Mouse (Mus musculus): ENCODE results near the gene Ccdc151. TPM values are rescaled to one million over a fixed set of nuclear protein-coding genes. Genes with fewer than 3 reads are reported as not detected.

The Ccdc151 gene
- polyA plus RNA-seq, 1 experiment from 2014 or later: 3.8 TPM

GRCm38 (mm10) chr9:22030386-22030785 lies 28.0 kb upstream of the Ccdc151 start:
- Histone ChIP-seq H3K9ac (replicated peaks) (no peak overlapping the region), H3K4me3 (no peak overlapping the region), H3K36me3 (peaks cover 85% of the 10 kb centered on the region), H3K4me1 (peaks cover 32% of the 10 kb centered on the region), H3K4me2 (replicated peaks) (no peak overlapping the region), H3K27me3 (no peaks in the 10 kb centered on the region), H3K9me3 (no peaks in the 10 kb centered on the region), H3K27ac (replicated peaks) (no peak overlapping the region; the same call in 1 of the 2 replicates)
- WGBS: 90% methylated on average over 9 of the region's 9 CpGs
- no peak for ATAC-seq (ENCODE audit: low FRiP score, low read depth)

GRCm38 (mm10) chr9:22028467-22028866 lies 26.0 kb upstream of the Ccdc151 start:
- peak overlapping the region; percentile 75 for H3K27ac ChIP-seq (replicated peaks)
- ATAC-seq (ENCODE audit: low FRiP score, low read depth): peak; percentile 75
- H3K36me3 ChIP-seq: peaks cover 84% of the 10 kb centered on the region
- 0 out of 2 replicates have a peak overlapping the region, but pooled peaks have one; percentile 7 for H3K4me2 ChIP-seq (replicated peaks)
- 33% methylated on average over 7 of the region's 7 CpGs for WGBS
- no peaks in the 10 kb centered on the region for H3K27me3 ChIP-seq
- peaks cover 31% of the 10 kb centered on the region for H3K4me1 ChIP-seq
- no peak overlapping the region for H3K9ac ChIP-seq (replicated peaks)
- H3K9me3 ChIP-seq: no peaks in the 10 kb centered on the region
- H3K4me3 ChIP-seq: no peak overlapping the region

- Histone ChIP-seq H3K4me3 (no peak overlapping the region), H3K27ac (replicated peaks) (0 out of 2 replicates have a peak overlapping the region, but pooled peaks have one; percentile 8), H3K4me2 (replicated peaks) (no peak overlapping the region), H3K4me1 (peaks cover 26% of the 10 kb centered on the region), H3K9me3 (no peaks in the 10 kb centered on the region), H3K36me3 (peaks cover 71% of the 10 kb centered on the region), H3K9ac (replicated peaks) (no peak overlapping the region), H3K27me3 (no peaks in the 10 kb centered on the region)
- ATAC-seq (ENCODE audit: low FRiP score, low read depth): peak; percentile 27; the same call in 1 of the 2 replicates
- 38% methylated on average over 8 of the region's 8 CpGs for WGBS
Measured at GRCm38 (mm10) chr9:22024592-22024991, 22.2 kb upstream of the Ccdc151 start.

- H3K4me1 ChIP-seq: no peaks in the 10 kb centered on the region; the same call in 1 of the 2 replicates
- H3K4me3 ChIP-seq: no peak overlapping the region
- H3K9ac ChIP-seq (replicated peaks): no peak overlapping the region
- no peak overlapping the region for H3K27ac ChIP-seq (replicated peaks)
- no peaks in the 10 kb centered on the region for H3K27me3 ChIP-seq
- no peak for ATAC-seq (ENCODE audit: low FRiP score, low read depth)
- no peak overlapping the region for H3K4me2 ChIP-seq (replicated peaks)
- 80% methylated on average over 7 of the region's 7 CpGs for WGBS
- H3K9me3 ChIP-seq: no peaks in the 10 kb centered on the region
- peaks cover 74% of the 10 kb centered on the region for H3K36me3 ChIP-seq
Measured at GRCm38 (mm10) chr9:22017208-22017825, 14.9 kb upstream of the Ccdc151 start.

- no peak for ATAC-seq (ENCODE audit: low FRiP score, low read depth)
- H3K9ac ChIP-seq (replicated peaks): no peak overlapping the region
- 70% methylated on average over 10 of the region's 10 CpGs for WGBS
- no peak overlapping the region for H3K27ac ChIP-seq (replicated peaks)
- H3K9me3 ChIP-seq: no peaks in the 10 kb centered on the region
- H3K27me3 ChIP-seq: no peaks in the 10 kb centered on the region
- no peak overlapping the region for H3K4me2 ChIP-seq (replicated peaks)
- H3K4me1 ChIP-seq: no peaks in the 10 kb centered on the region; the same call in 1 of the 2 replicates
- H3K36me3 ChIP-seq: peaks cover 82% of the 10 kb centered on the region
- H3K4me3 ChIP-seq: no peak overlapping the region
Measured at GRCm38 (mm10) chr9:22016245-22016644, 13.8 kb upstream of the Ccdc151 start.

- no peak for ATAC-seq (ENCODE audit: low FRiP score, low read depth)
- 93% methylated on average over 13 of the region's 13 CpGs for WGBS
- H3K36me3 ChIP-seq: peaks cover 92% of the 10 kb centered on the region
Measured at GRCm38 (mm10) chr9:22012731-22013130, 10.3 kb upstream of the Ccdc151 start.

GRCm38 (mm10) chr9:22011055-22011454 lies 8.6 kb upstream of the Ccdc151 start:
- Histone ChIP-seq H3K36me3 (peaks cover 96% of the 10 kb centered on the region), H3K4me2 (replicated peaks) (no peak overlapping the region), H3K4me3 (no peak overlapping the region), H3K9me3 (no peaks in the 10 kb centered on the region), H3K27ac (replicated peaks) (peak overlapping the region; percentile 20; the same call in 1 of the 2 replicates), H3K9ac (replicated peaks) (no peak overlapping the region), H3K4me1 (0 out of 2 replicates have a peak, but pooled peaks cover 1% of the 10 kb centered on the region), H3K27me3 (no peaks in the 10 kb centered on the region)
- WGBS: 84% methylated on average over 5 of the region's 5 CpGs
- ATAC-seq (ENCODE audit: low FRiP score, low read depth): no peak

More at GRCm38 (mm10) chr9:22012731-22013130, 10.3 kb upstream of the Ccdc151 start:
- H3K27me3 ChIP-seq: no peaks in the 10 kb centered on the region
- H3K4me2 ChIP-seq (replicated peaks): no peak overlapping the region
- 0 out of 2 replicates have a peak overlapping the region, but pooled peaks have one; percentile 49 for H3K27ac ChIP-seq (replicated peaks)
- H3K4me3 ChIP-seq: no peak overlapping the region
- no peak overlapping the region for H3K9ac ChIP-seq (replicated peaks)
- H3K4me1 ChIP-seq: no peaks in the 10 kb centered on the region; the same call in 1 of the 2 replicates
- no peaks in the 10 kb centered on the region for H3K9me3 ChIP-seq

GRCm38 (mm10) chr9:22004546-22004945 lies 2.1 kb upstream of the Ccdc151 start:
- no peaks in the 10 kb centered on the region for H3K27me3 ChIP-seq
- H3K9me3 ChIP-seq: no peaks in the 10 kb centered on the region
- WGBS: 93% methylated on average over 12 of the region's 12 CpGs
- no peak overlapping the region for H3K9ac ChIP-seq (replicated peaks)
- H3K4me3 ChIP-seq: no peak overlapping the region
- peaks cover 37% of the 10 kb centered on the region for H3K4me1 ChIP-seq
- 0 out of 2 replicates have a peak overlapping the region, but pooled peaks have one; percentile 1 for H3K4me2 ChIP-seq (replicated peaks)
- no peak overlapping the region for H3K27ac ChIP-seq (replicated peaks)
- no peak for ATAC-seq (ENCODE audit: low FRiP score, low read depth)
- H3K36me3 ChIP-seq: peaks cover 56% of the 10 kb centered on the region

GRCm38 (mm10) chr9:22003163-22003554 lies 725 bp upstream of the Ccdc151 start:
- ATAC-seq (ENCODE audit: low FRiP score, low read depth): peak; percentile 8
- WGBS: under 1% methylated on average over 18 of the region's 18 CpGs

GRCm38 (mm10) chr9:22001633-22002032 lies 801 bp downstream of the Ccdc151 start:
- Histone ChIP-seq H3K4me2 (replicated peaks) (peak overlapping the region; percentile 59), H3K4me1 (peaks cover 37% of the 10 kb centered on the region), H3K27me3 (no peaks in the 10 kb centered on the region), H3K9ac (replicated peaks) (no peak overlapping the region), H3K36me3 (peaks cover 26% of the 10 kb centered on the region), H3K4me3 (peak overlapping the region; percentile 64), H3K27ac (replicated peaks) (peak overlapping the region; percentile 69; the same call in 1 of the 2 replicates), H3K9me3 (no peaks in the 10 kb centered on the region)
- ATAC-seq (ENCODE audit: low FRiP score, low read depth): no peak
- WGBS: 78% methylated on average over 4 of the region's 4 CpGs

More at GRCm38 (mm10) chr9:22003163-22003554, 725 bp upstream of the Ccdc151 start:
- peaks cover 37% of the 10 kb centered on the region for H3K4me1 ChIP-seq
- H3K9me3 ChIP-seq: no peaks in the 10 kb centered on the region
- H3K4me3 ChIP-seq: peak overlapping the region; percentile 64
- H3K9ac ChIP-seq (replicated peaks): peak overlapping the region; percentile 73
- H3K36me3 ChIP-seq: peaks cover 42% of the 10 kb centered on the region
- no peaks in the 10 kb centered on the region for H3K27me3 ChIP-seq
- H3K4me2 ChIP-seq (replicated peaks): peak overlapping the region; percentile 80
- peak overlapping the region; percentile 64 for H3K27ac ChIP-seq (replicated peaks)

- Histone ChIP-seq H3K4me3 (no peak overlapping the region), H3K9me3 (no peaks in the 10 kb centered on the region), H3K36me3 (peaks cover 13% of the 10 kb centered on the region), H3K27ac (replicated peaks) (no peak overlapping the region), H3K4me1 (peaks cover 29% of the 10 kb centered on the region), H3K4me2 (replicated peaks) (no peak overlapping the region), H3K9ac (replicated peaks) (no peak overlapping the region), H3K27me3 (no peaks in the 10 kb centered on the region)
- 90% methylated on average over 6 of the region's 6 CpGs for WGBS
- ATAC-seq (ENCODE audit: low FRiP score, low read depth): no peak
Measured at GRCm38 (mm10) chr9:22000296-22000695, 2.1 kb downstream of the Ccdc151 start.

- peaks cover 22% of the 10 kb centered on the region for H3K27me3 ChIP-seq
- no peak overlapping the region for H3K4me3 ChIP-seq
- no peak overlapping the region for H3K4me2 ChIP-seq (replicated peaks)
- ATAC-seq (ENCODE audit: low FRiP score, low read depth): no peak
- no peaks in the 10 kb centered on the region for H3K9me3 ChIP-seq
- WGBS: 89% methylated on average over 3 of the region's 3 CpGs
- H3K36me3 ChIP-seq: no peaks in the 10 kb centered on the region
- no peaks in the 10 kb centered on the region for H3K4me1 ChIP-seq
- H3K9ac ChIP-seq (replicated peaks): no peak overlapping the region
- H3K27ac ChIP-seq (replicated peaks): no peak overlapping the region
Measured at GRCm38 (mm10) chr9:21996178-21996867, 6.1 kb downstream of the Ccdc151 start.
